ENCODE assay signal across 8 mouse cellular contexts in the genomic region with DNA sequence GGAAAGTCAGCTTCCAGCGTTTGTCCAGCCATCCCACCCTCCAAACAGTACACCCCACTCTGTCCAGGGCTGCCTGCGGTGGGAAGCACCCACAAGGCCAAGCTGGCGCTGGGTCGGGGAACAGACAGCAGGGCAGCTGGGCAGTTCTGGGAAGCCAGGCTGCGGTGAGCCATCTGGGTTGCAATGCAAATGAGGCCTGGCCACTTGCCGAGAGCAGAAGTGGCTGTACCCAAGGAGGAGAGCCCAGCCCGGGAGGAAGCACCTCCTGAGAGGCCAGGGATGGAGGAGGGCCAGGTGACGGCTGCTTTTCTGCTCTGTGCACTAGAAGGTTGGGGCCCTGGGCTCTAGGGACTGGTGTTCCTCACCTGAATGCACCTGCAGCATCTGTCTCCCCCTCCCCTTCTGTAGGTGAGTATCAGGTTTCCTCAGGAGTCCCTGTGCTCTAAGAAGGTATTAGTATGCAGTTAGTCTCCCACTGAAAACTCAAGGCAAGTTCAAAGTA. TPM values are rescaled to one million over a fixed set of nuclear protein-coding genes. Genes with fewer than 3 reads are reported as not detected.
A peak's percentile ranks its signal among the peaks of the same experiment; 100 is the strongest.
DNase-seq lines count a peak whose midpoint lies in the region; ATAC-seq and TF ChIP-seq lines count a peak whose summit lies in the region.

No protein-coding gene starts in this region.

- no peak overlapping the region for H3K9ac ChIP-seq in neural tube, embryonic 14.5 days (replicated peaks; ENCODE audit: low read depth, low read length)

- no peaks in the 10 kb centered on the region for H3K36me3 ChIP-seq in neural tube, embryonic 14.5 days (ENCODE audit: control insufficient read depth, insufficient read depth, low read length)

- no peak for TF ChIP-seq POLR2A in embryonic fibroblast, embryonic 13.5 days (IDR thresholded peaks at IDR 0.05; ENCODE audit: low read depth, low read length)
- no peak for TF ChIP-seq POLR2A in lung, adult 2 months (IDR thresholded peaks at IDR 0.05; ENCODE audit: borderline replicate concordance, extremely low read depth, low read depth, low read length)

- H3K4me3 ChIP-seq in embryonic fibroblast, embryonic 13.5 days (ENCODE audit: insufficient read depth, low read length), result no peak overlapping the region
- H3K4me3 ChIP-seq in lung, adult 2 months (replicated peaks; ENCODE audit: extremely low read depth, low read depth, low read length), result no peak overlapping the region
- H3K4me3 ChIP-seq in neural tube, embryonic 14.5 days (ENCODE audit: low read depth, low read length), result no peak overlapping the region

- H3K27ac ChIP-seq in embryonic fibroblast, embryonic 13.5 days (ENCODE audit: insufficient read depth, low read length), result peak overlapping the region; percentile 77
- 0 out of 2 replicates have a peak overlapping the region, but pooled peaks have one; percentile 44 for H3K27ac ChIP-seq in neural tube, embryonic 14.5 days (ENCODE audit: low read depth, low read length)

- no peak for TF ChIP-seq CTCF in embryonic fibroblast, embryonic 13.5 days (IDR thresholded peaks at IDR 0.05; ENCODE audit: borderline replicate concordance, insufficient read depth, low read length)
- TF ChIP-seq CTCF in lung, adult 2 months (IDR thresholded peaks at IDR 0.05; ENCODE audit: insufficient read depth, low read length), result no peak

- WGBS in lung, adult 2 months, result 34% methylated on average over 8 of the region's 8 CpGs
- 0% methylated on average over 8 of the region's 8 CpGs for WGBS in neural tube, embryonic 14.5 days

- H3K4me1 ChIP-seq in embryonic fibroblast, embryonic 13.5 days (ENCODE audit: control insufficient read depth, insufficient read depth, low read length), result peaks cover 2% of the 10 kb centered on the region; the same call in 1 of the 2 replicates
- peaks cover 16% of the 10 kb centered on the region for H3K4me1 ChIP-seq in lung, adult 2 months (ENCODE audit: control insufficient read depth, insufficient read depth, low read length)
- peaks cover 9% of the 10 kb centered on the region; the same call in 1 of the 2 replicates for H3K4me1 ChIP-seq in neural tube, embryonic 14.5 days (ENCODE audit: control insufficient read depth, insufficient read depth, low read length)

- no peaks in the 10 kb centered on the region for H3K27me3 ChIP-seq in neural tube, embryonic 14.5 days (ENCODE audit: control insufficient read depth, insufficient read depth, low read length)

- H3K9me3 ChIP-seq in neural tube, embryonic 14.5 days (ENCODE audit: control insufficient read depth, low read length), result no peaks in the 10 kb centered on the region

- H3K4me2 ChIP-seq in neural tube, embryonic 14.5 days (ENCODE audit: low read depth, low read length), result 0 out of 2 replicates have a peak overlapping the region, but pooled peaks have one; percentile 8

- no peak for ATAC-seq in cerebellum, adult (ENCODE audit: insufficient number of reproducible peaks, low FRiP score, low TSS enrichment)
- ATAC-seq in hematopoietic stem cell, adult 5-6 weeks (replicated peaks in 1 of 2; ENCODE audit: insufficient read depth in 1 of 2, low FRiP score in 2 of 2, low TSS enrichment in 1 of 2, low read depth in 1 of 2, poor library complexity in 2 of 2, severe bottlenecking in 2 of 2), result peak; percentile 81 to 82
- peak; percentile 44 for ATAC-seq in neural tube, embryonic 14.5 days (ENCODE audit: low read depth)

- peak; percentile 32 for DNase-seq in cerebellum, adult 11 months
- peak; percentile 78 for DNase-seq in adipocyte (ENCODE audit: low spot score)
- peak; percentile 84 for DNase-seq in lung, adult 2 months
- DNase-seq in thymus, postnatal 4 days, result no peak

RNA-seq across cellular contexts. Expression of gene Socs3, which starts 6.3 kb away (rescaled TPM):
- polyA plus RNA-seq in embryonic fibroblast, embryonic 13.5 days (2011; ENCODE audit: insufficient read length, low read depth, missing spikeins), result 15.2 and 31.9 TPM in 2 replicates
- total RNA-seq in hematopoietic stem cell, adult 5-6 weeks (2017), result 38.0 and 44.5 TPM in 2 replicates
- 32.1 and 40.6 TPM in 2 replicates for polyA plus RNA-seq in lung, adult 2 months (2012; rRNA removed)
- 2.2 and 5.1 TPM in 2 replicates for polyA plus RNA-seq in neural tube, embryonic 14.5 days (2014; fragmentation: Nextera tagmentation; extraction: Ambion mirVana)

RNA-seq across cellular contexts. Expression of gene Pgs1, which starts 10.0 kb away (rescaled TPM):
- 29.5 and 33.4 TPM in 2 replicates for polyA plus RNA-seq in embryonic fibroblast, embryonic 13.5 days (2011; ENCODE audit: insufficient read length, low read depth, missing spikeins)
- 8.1 and 18.7 TPM in 2 replicates for total RNA-seq in hematopoietic stem cell, adult 5-6 weeks (2017)
- polyA plus RNA-seq in lung, adult 2 months (2012; rRNA removed), result 83.2 and 104 TPM in 2 replicates
- 49.9 and 52.6 TPM in 2 replicates for polyA plus RNA-seq in neural tube, embryonic 14.5 days (2014; fragmentation: Nextera tagmentation; extraction: Ambion mirVana)
